Mouse (Mus musculus) liver, embryonic 15.5 days (tissue): ENCODE results near the gene Sag. TPM values are rescaled to one million over a fixed set of nuclear protein-coding genes. Genes with fewer than 3 reads are reported as not detected.

Experiments used
- ATAC-seq: fragments of 200-750 bp; cut with Nextera tagmentation; 2 replicates; pipeline ENCODE4 v1.8.0; 2017; ENCODE audit warnings: moderate number of reproducible peaks, mild to moderate bottlenecking, moderate library complexity; ENCODE audit not compliant: insufficient read depth
- H3K27ac ChIP-seq: fragments of 300-500 bp; sonication (generic); replicated peaks from 2 replicates; pipeline ENCODE4 v1.5.1; 2015; ENCODE audit warnings: mild to moderate bottlenecking, inconsistent platforms
- H3K27me3 ChIP-seq: fragments of 300-500 bp; sonication (generic); 2 replicates; pipeline ENCODE4 v1.6.1; 2015; ENCODE audit warnings: mild to moderate bottlenecking, inconsistent platforms
- H3K36me3 ChIP-seq: fragments of 300-500 bp; sonication (generic); replicated peaks from 2 replicates; pipeline ENCODE4 v1.6.1; 2015; ENCODE audit warnings: moderate library complexity, mild to moderate bottlenecking, inconsistent platforms
- H3K4me1 ChIP-seq: fragments of 300-500 bp; sonication (generic); replicated peaks from 2 replicates; pipeline ENCODE4 v1.6.1; 2015; ENCODE audit warnings: inconsistent platforms
- H3K4me2 ChIP-seq: fragments of 300-500 bp; sonication (generic); 2 replicates; pipeline ENCODE4 v1.6.1; 2015; ENCODE audit warnings: moderate library complexity, mild to moderate bottlenecking, inconsistent platforms
- H3K4me3 ChIP-seq: fragments of 300-500 bp; sonication (generic); replicated peaks from 2 replicates; pipeline ENCODE4 v1.5.1; 2015; ENCODE audit warnings: mild to moderate bottlenecking, inconsistent platforms
- H3K9ac ChIP-seq: fragments of 300-500 bp; sonication (generic); 2 replicates; pipeline ENCODE4 v1.6.1; 2015; ENCODE audit warnings: moderate library complexity, mild to moderate bottlenecking, inconsistent platforms
- H3K9me3 ChIP-seq: fragments of 300-500 bp; sonication (generic); replicated peaks from 2 replicates; pipeline ENCODE4 v1.6.1; 2016; ENCODE audit warnings: inconsistent platforms
- WGBS: fragments of 180-500 bp; shearing (Covaris S2); methylation state at CpG from one replicate; pipeline ENCODE4 v1.1.7; 2015; ENCODE audit warnings: mixed read lengths; ENCODE audit not compliant: insufficient replicate concordance; 5-methylcytosine and 5-hydroxymethylcytosine counted together
- polyA plus RNA-seq: library from polyadenylated mRNA; unstranded; fragments of >200 nt; fragmentation: Nextera tagmentation; extraction: Ambion mirVana; gene quantifications from 2 replicates; pipeline ENCODE4 v1.2.1, GENCODE M21; 2015

Sag gene
- polyA plus RNA-seq, 1 experiment from 2014 or later = 0.66 TPM

- peak overlapping the region; percentile 93 for H3K4me3 ChIP-seq
- 15% methylated on average over 2 of the region's 2 CpGs for WGBS
Observed at GRCm38 (mm10) chr1:87854851-87855251, 51.4 kb downstream of the Sag start.

GRCm38 (mm10) chr1:87855522-87855921, 52.0 kb downstream of the Sag start:
- Histone ChIP-seq H3K27me3 (no peaks in the 10 kb centered on the region), H3K27ac (no peak overlapping the region), H3K9me3 (no peaks in the 10 kb centered on the region), H3K4me2 (no peak overlapping the region), H3K36me3 (no peaks in the 10 kb centered on the region), H3K4me1 (peaks cover 64% of the 10 kb centered on the region), H3K9ac (no peak overlapping the region), H3K4me3 (no peak overlapping the region)
- no peak for ATAC-seq
- 70% methylated on average over 1 of the region's 1 CpGs for WGBS

More at GRCm38 (mm10) chr1:87854851-87855251, 51.4 kb downstream of the Sag start:
- no peak for ATAC-seq
- H3K27me3 ChIP-seq = no peaks in the 10 kb centered on the region
- peaks cover 64% of the 10 kb centered on the region for H3K4me1 ChIP-seq
- H3K9me3 ChIP-seq = no peaks in the 10 kb centered on the region
- H3K27ac ChIP-seq = no peak overlapping the region
- peak overlapping the region; percentile 99 for H3K4me2 ChIP-seq
- no peaks in the 10 kb centered on the region for H3K36me3 ChIP-seq
- H3K9ac ChIP-seq = 0 out of 2 replicates have a peak overlapping the region, but pooled peaks have one; percentile 91

GRCm38 (mm10) chr1:87856823-87857222, 53.3 kb downstream of the Sag start:
- no peaks in the 10 kb centered on the region for H3K27me3 ChIP-seq
- 41% methylated on average over 3 of the region's 3 CpGs for WGBS

GRCm38 (mm10) chr1:87858031-87858430, 54.6 kb downstream of the Sag start:
- Histone ChIP-seq H3K27me3 (no peaks in the 10 kb centered on the region), H3K36me3 (no peaks in the 10 kb centered on the region), H3K4me1 (peaks cover 59% of the 10 kb centered on the region), H3K9me3 (no peaks in the 10 kb centered on the region), H3K27ac (no peak overlapping the region), H3K9ac (no peak overlapping the region), H3K4me3 (no peak overlapping the region), H3K4me2 (no peak overlapping the region)
- WGBS = 82% methylated on average over 1 of the region's 1 CpGs
- no peak for ATAC-seq

More at GRCm38 (mm10) chr1:87856823-87857222, 53.3 kb downstream of the Sag start:
- Histone ChIP-seq H3K9me3 (no peaks in the 10 kb centered on the region), H3K9ac (no peak overlapping the region), H3K4me1 (peaks cover 64% of the 10 kb centered on the region), H3K4me2 (no peak overlapping the region), H3K4me3 (no peak overlapping the region), H3K27ac (0 out of 2 replicates have a peak overlapping the region, but pooled peaks have one; percentile 8), H3K36me3 (no peaks in the 10 kb centered on the region)
- no peak for ATAC-seq

- Histone ChIP-seq H3K9ac (no peak overlapping the region), H3K36me3 (no peaks in the 10 kb centered on the region), H3K4me1 (peaks cover 56% of the 10 kb centered on the region), H3K27ac (no peak overlapping the region), H3K9me3 (no peaks in the 10 kb centered on the region), H3K4me2 (no peak overlapping the region), H3K27me3 (no peaks in the 10 kb centered on the region), H3K4me3 (no peak overlapping the region)
- WGBS = 63% methylated on average over 2 of the region's 2 CpGs
- ATAC-seq = no peak
Observed at GRCm38 (mm10) chr1:87858529-87858928, 55.0 kb downstream of the Sag start.

GRCm38 (mm10) chr1:87863602-87864001, 60.1 kb downstream of the Sag start:
- no peak for ATAC-seq
- WGBS = 51% methylated on average over 3 of the region's 3 CpGs
- H3K27ac ChIP-seq = no peak overlapping the region
- no peaks in the 10 kb centered on the region for H3K27me3 ChIP-seq
- no peaks in the 10 kb centered on the region for H3K9me3 ChIP-seq
- peaks cover 25% of the 10 kb centered on the region for H3K4me1 ChIP-seq
- H3K4me3 ChIP-seq = no peak overlapping the region
- no peak overlapping the region for H3K4me2 ChIP-seq
- no peaks in the 10 kb centered on the region for H3K36me3 ChIP-seq
- H3K9ac ChIP-seq = no peak overlapping the region

GRCm38 (mm10) chr1:87864889-87865288, 61.4 kb downstream of the Sag start:
- H3K9me3 ChIP-seq = no peaks in the 10 kb centered on the region
- ATAC-seq = no peak
- peaks cover 20% of the 10 kb centered on the region for H3K4me1 ChIP-seq

GRCm38 (mm10) chr1:87866672-87867071, 63.2 kb downstream of the Sag start:
- H3K9ac ChIP-seq = no peak overlapping the region
- H3K27me3 ChIP-seq = no peaks in the 10 kb centered on the region
- H3K4me3 ChIP-seq = no peak overlapping the region
- no peaks in the 10 kb centered on the region for H3K9me3 ChIP-seq
- no peak overlapping the region for H3K4me2 ChIP-seq
- no peak overlapping the region for H3K27ac ChIP-seq
- WGBS = 63% methylated on average over 1 of the region's 1 CpGs
- no peak for ATAC-seq
- H3K4me1 ChIP-seq = peaks cover 24% of the 10 kb centered on the region
- H3K36me3 ChIP-seq = no peaks in the 10 kb centered on the region

More at GRCm38 (mm10) chr1:87864889-87865288, 61.4 kb downstream of the Sag start:
- Histone ChIP-seq H3K4me2 (no peak overlapping the region), H3K9ac (no peak overlapping the region), H3K4me3 (no peak overlapping the region), H3K27me3 (no peaks in the 10 kb centered on the region), H3K36me3 (no peaks in the 10 kb centered on the region), H3K27ac (no peak overlapping the region)

- H3K4me3 ChIP-seq = no peak overlapping the region
- ATAC-seq = no peak
- H3K4me1 ChIP-seq = peaks cover 41% of the 10 kb centered on the region
- H3K36me3 ChIP-seq = no peaks in the 10 kb centered on the region
- H3K27ac ChIP-seq = no peak overlapping the region
- no peaks in the 10 kb centered on the region for H3K9me3 ChIP-seq
- H3K4me2 ChIP-seq = no peak overlapping the region
- H3K27me3 ChIP-seq = no peaks in the 10 kb centered on the region
- H3K9ac ChIP-seq = no peak overlapping the region
Observed at GRCm38 (mm10) chr1:87871546-87871945, 68.1 kb downstream of the Sag start.

- no peak overlapping the region for H3K9ac ChIP-seq
- H3K36me3 ChIP-seq = no peaks in the 10 kb centered on the region
- H3K9me3 ChIP-seq = no peaks in the 10 kb centered on the region
- H3K27ac ChIP-seq = no peak overlapping the region
- H3K4me3 ChIP-seq = no peak overlapping the region
- H3K4me2 ChIP-seq = no peak overlapping the region
- H3K4me1 ChIP-seq = peaks cover 54% of the 10 kb centered on the region
- no peaks in the 10 kb centered on the region for H3K27me3 ChIP-seq
- ATAC-seq = no peak
Observed at GRCm38 (mm10) chr1:87873081-87873480, 69.6 kb downstream of the Sag start.

- Histone ChIP-seq H3K36me3 (0 out of 2 replicates have a peak, but pooled peaks cover 3% of the 10 kb centered on the region), H3K4me1 (peaks cover 68% of the 10 kb centered on the region), H3K9ac (no peak overlapping the region), H3K27me3 (no peaks in the 10 kb centered on the region), H3K4me3 (no peak overlapping the region), H3K27ac (no peak overlapping the region), H3K9me3 (no peaks in the 10 kb centered on the region), H3K4me2 (no peak overlapping the region)
- no peak for ATAC-seq
- 54% methylated on average over 1 of the region's 1 CpGs for WGBS
Observed at GRCm38 (mm10) chr1:87876065-87876464, 72.6 kb downstream of the Sag start.

GRCm38 (mm10) chr1:87877552-87878283, 74.2 kb downstream of the Sag start:
- Histone ChIP-seq H3K4me1 (peaks cover 53% of the 10 kb centered on the region), H3K4me3 (no peak overlapping the region), H3K9me3 (no peaks in the 10 kb centered on the region), H3K27ac (no peak overlapping the region), H3K27me3 (no peaks in the 10 kb centered on the region), H3K36me3 (0 out of 2 replicates have a peak, but pooled peaks cover 6% of the 10 kb centered on the region), H3K4me2 (no peak overlapping the region), H3K9ac (no peak overlapping the region)
- 15% methylated on average over 9 of the region's 9 CpGs for WGBS
- ATAC-seq = no peak
